8 mouse cellular contexts compared by ENCODE assay signal in genomic region chr5:50476985-50477384, GRCm38 (mm10).
DNase-seq lines count a peak whose midpoint lies in the region; ATAC-seq and TF ChIP-seq lines count a peak whose summit lies in the region.
"Had no signal": no experiment of that assay in that cellular context is flagged by ENCODE, and none has a peak within 500 bp of the region (broad histone marks: within the 10 kb centered on the region; RNA-seq: fewer than 3 reads in every experiment).

No protein-coding gene starts in this region.

- no peaks in the 10 kb centered on the region for H3K4me1 ChIP-seq in midbrain, embryonic 10.5 days
- no peaks in the 10 kb centered on the region for H3K4me1 ChIP-seq in midbrain, embryonic 13.5 days (replicated peaks)
- no peaks in the 10 kb centered on the region for H3K4me1 ChIP-seq in cerebellum, adult 2 months (ENCODE audit: control insufficient read depth, insufficient read depth, low read length)
- no peaks in the 10 kb centered on the region for H3K4me1 ChIP-seq in neural tube, embryonic 11.5 days (ENCODE audit: control insufficient read depth, insufficient read depth, low read length)

- ATAC-seq in midbrain, embryonic 13.5 days, result no peak
- peak; percentile 48; the same call in 1 of the 2 replicates for ATAC-seq in neural tube, embryonic 11.5 days (ENCODE audit: insufficient read depth, low FRiP score, low TSS enrichment)

- no peaks in the 10 kb centered on the region for H3K36me3 ChIP-seq in midbrain, embryonic 10.5 days
- H3K36me3 ChIP-seq in midbrain, embryonic 13.5 days, result no peaks in the 10 kb centered on the region
- no peaks in the 10 kb centered on the region for H3K36me3 ChIP-seq in neural tube, embryonic 11.5 days (ENCODE audit: control insufficient read depth, insufficient read depth, low read length)

- no peak overlapping the region for H3K4me2 ChIP-seq in midbrain, embryonic 13.5 days (replicated peaks)
- no peak overlapping the region for H3K4me2 ChIP-seq in neural tube, embryonic 11.5 days (ENCODE audit: low read depth)

- no peak overlapping the region for H3K9ac ChIP-seq in midbrain, embryonic 13.5 days (replicated peaks)
- H3K9ac ChIP-seq in neural tube, embryonic 11.5 days (ENCODE audit: low read length), result no peak overlapping the region

- H3K4me3 ChIP-seq in midbrain, embryonic 10.5 days, result no peak overlapping the region
- no peak overlapping the region for H3K4me3 ChIP-seq in midbrain, embryonic 13.5 days (replicated peaks)
- no peak overlapping the region for H3K4me3 ChIP-seq in cerebellum, adult 2 months (replicated peaks; ENCODE audit: insufficient read depth, low read depth, low read length)
- no peak overlapping the region for H3K4me3 ChIP-seq in neural tube, embryonic 11.5 days (ENCODE audit: low read depth, low read length)
- H3K4me3 ChIP-seq: erythroblast, embryonic 14.5 days had no signal

- H3K27me3 ChIP-seq in midbrain, embryonic 10.5 days (ENCODE audit: low read depth, poor library complexity, severe bottlenecking), result no peaks in the 10 kb centered on the region
- no peaks in the 10 kb centered on the region for H3K27me3 ChIP-seq in midbrain, embryonic 13.5 days
- no peaks in the 10 kb centered on the region for H3K27me3 ChIP-seq in cerebellum, adult 2 months (ENCODE audit: control insufficient read depth, insufficient read depth, low read length)
- H3K27me3 ChIP-seq in neural tube, embryonic 11.5 days (ENCODE audit: control insufficient read depth, insufficient read depth, low read length), result no peaks in the 10 kb centered on the region

- peak; percentile 38 for DNase-seq in midbrain, embryonic 10.5 days (ENCODE audit: low spot score)
- DNase-seq in ZHBTc4 (ENCODE audit: low read depth, low spot score), result peak; percentile 43
- DNase-seq in cerebellum, adult 2 months, result peak; percentile 27 to 46
- DNase-seq in frontal cortex, postnatal 25 days (ENCODE audit: low spot score in 2 of 2), result peak; percentile 40 to 56
- peak; percentile 78 to 82 for DNase-seq in layer of hippocampus, postnatal 10 days (ENCODE audit: low spot score in 2 of 2)
- DNase-seq in neural tube, embryonic 11.5 days (ENCODE audit: low spot score), result peak; percentile 41

- TF ChIP-seq POLR2A in cerebellum, adult 2 months (IDR thresholded peaks at IDR 0.05; ENCODE audit: borderline replicate concordance, insufficient read depth, low read length), result no peak

- no peak overlapping the region for H3K27ac ChIP-seq in midbrain, embryonic 10.5 days (replicated peaks)
- no peak overlapping the region for H3K27ac ChIP-seq in midbrain, embryonic 13.5 days
- no peak overlapping the region for H3K27ac ChIP-seq in cerebellum, adult 2 months (ENCODE audit: insufficient read depth, low read length)
- no peak overlapping the region for H3K27ac ChIP-seq in neural tube, embryonic 11.5 days (ENCODE audit: low read depth, low read length)

- 24% methylated on average over 3 of the region's 3 CpGs for WGBS in midbrain, embryonic 10.5 days
- WGBS in midbrain, embryonic 13.5 days, result 18% methylated on average over 3 of the region's 3 CpGs
- 9% methylated on average over 3 of the region's 3 CpGs for WGBS in cerebellum, adult 2 months
- WGBS in neural tube, embryonic 11.5 days, result 23% methylated on average over 3 of the region's 3 CpGs

- TF ChIP-seq CTCF in cerebellum, adult 2 months (IDR thresholded peaks at IDR 0.05; ENCODE audit: borderline replicate concordance, insufficient read depth, low read depth, low read length), result peak; percentile 14; the same call in 1 of the 2 replicates

- no peaks in the 10 kb centered on the region for H3K9me3 ChIP-seq in midbrain, embryonic 10.5 days (replicated peaks)
- no peaks in the 10 kb centered on the region for H3K9me3 ChIP-seq in midbrain, embryonic 13.5 days
- no peaks in the 10 kb centered on the region for H3K9me3 ChIP-seq in neural tube, embryonic 11.5 days (ENCODE audit: control insufficient read depth, low read length)
